Mouse (Mus musculus): Measurements from ENCODE around the gene Clca2.
"Not testable (repeated sequence)": the region's sequence is repeated elsewhere in the genome, so short reads cannot be mapped to it uniquely, and the experiment has no call there.

The Clca2 gene

DNA sequence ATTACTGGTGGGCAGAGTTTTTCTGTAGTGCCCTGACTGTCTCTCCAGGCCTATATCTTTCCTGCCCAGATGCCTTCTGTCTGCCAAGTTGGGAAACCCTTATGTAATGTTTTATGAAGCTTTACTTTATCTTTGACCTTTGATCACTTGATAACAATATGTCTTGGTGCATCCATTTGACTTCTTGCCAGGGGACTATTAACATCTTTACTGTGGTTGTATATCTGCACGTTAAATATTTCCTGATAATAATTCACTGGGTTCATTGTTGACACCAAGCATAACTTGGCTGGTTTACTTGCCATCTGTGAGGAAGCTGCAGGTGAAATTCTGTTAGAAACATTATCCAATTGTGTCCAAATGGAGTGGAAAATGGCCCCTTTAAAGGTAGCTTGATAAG is 16.2 kb downstream of the Clca2 start:
- no peak for DNase-seq

DNA sequence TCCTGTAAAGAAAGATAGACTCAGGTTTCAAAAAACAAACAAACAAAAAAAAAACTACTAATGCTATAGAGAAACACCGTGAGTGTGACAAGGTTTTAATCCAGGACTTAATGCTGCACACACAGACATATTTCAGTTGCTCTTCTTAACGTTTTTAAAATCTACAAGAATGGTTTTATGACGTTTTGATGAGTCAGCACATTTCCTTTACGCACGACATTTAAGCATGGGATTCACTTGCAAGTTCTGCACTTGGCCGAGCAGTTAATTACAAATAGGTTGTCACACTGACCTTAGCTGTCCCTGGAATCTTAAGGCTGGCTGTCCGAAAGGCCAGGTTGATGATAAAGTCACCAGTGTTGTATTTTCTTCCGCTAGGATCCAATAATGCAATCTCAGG is 18.3 kb downstream of the Clca2 start:
- no peak for DNase-seq

GRCm38 (mm10) chr3:145078405-145078804 is 20.8 kb downstream of the Clca2 start:
- no peak for DNase-seq

GRCm38 (mm10) chr3:145072339-145072738 is 26.9 kb downstream of the Clca2 start:
- no peak for DNase-seq

DNA sequence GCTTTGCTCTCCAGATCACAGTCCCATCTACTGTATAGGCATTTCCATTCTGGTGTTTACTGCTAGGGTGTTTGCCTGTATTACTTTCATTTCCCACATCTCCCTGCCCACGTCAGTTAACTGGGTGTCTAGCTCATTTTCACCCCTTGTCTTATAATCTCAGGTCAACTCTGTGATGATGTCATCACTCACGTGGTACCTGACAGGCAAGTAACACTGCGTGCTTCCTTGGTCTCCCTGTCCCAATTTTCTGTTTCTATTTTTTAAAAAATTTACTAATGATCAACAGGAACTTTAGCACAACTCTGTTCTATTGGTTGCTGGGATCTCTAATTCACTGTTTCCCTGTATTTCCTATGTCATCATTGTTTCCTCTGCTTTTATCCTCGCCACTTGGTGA is 30.3 kb downstream of the Clca2 start:
- no peak for DNase-seq

GRCm38 (mm10) chr3:145055138-145055537 is 44.1 kb downstream of the Clca2 start:
- not testable (repeated sequence) for DNase-seq

- DNase-seq, result no peak
These were observed 49.4 kb downstream of the Clca2 start for GRCm38 (mm10) chr3:145049820-145050219.

DNA sequence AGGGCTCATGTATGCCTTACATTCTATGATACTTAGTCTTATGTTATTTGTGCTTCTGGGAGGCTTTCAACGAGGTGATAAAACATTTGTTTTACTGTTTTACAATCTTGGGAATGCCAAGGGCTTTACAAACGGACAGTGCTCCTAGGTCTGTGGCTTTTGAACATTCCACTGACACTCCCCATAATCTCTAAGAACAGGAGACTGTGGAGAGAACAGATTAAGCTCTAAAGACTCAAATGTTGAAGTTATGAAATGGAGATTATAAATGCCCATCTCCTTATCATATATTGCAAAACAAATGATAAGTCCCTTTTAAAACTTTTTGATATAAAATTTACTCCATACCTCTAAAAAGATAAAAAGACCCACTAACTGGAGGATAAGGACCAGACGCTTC is 60.4 kb downstream of the Clca2 start:
- DNase-seq, result no peak

GRCm38 (mm10) chr3:145032676-145033075 is 66.6 kb downstream of the Clca2 start, which contains the start of gene Clca1:
Gene Clca1 (minus strand): TSS chr3:145032776.
- DNase-seq, result no peak

GRCm38 (mm10) chr3:145028036-145028435 is 71.2 kb downstream of the Clca2 start:
- DNase-seq, result no peak

- peak; percentile 10 for DNase-seq
These were observed 72.5 kb downstream of the Clca2 start for GRCm38 (mm10) chr3:145026750-145027149.

All from cerebellum, adult 8-10 months (tissue).